Mouse (Mus musculus) limb, embryonic 10.5 days (tissue): ENCODE data around the gene Nr2f6. TPM values are rescaled to one million over a fixed set of nuclear protein-coding genes. Genes with fewer than 3 reads are reported as not detected.

Source experiments
- DNase-seq: peaks from one replicate; pipeline ENCODE4 v3.0.0-alpha.2; 2017; ENCODE audit warnings: low spot score
- H3K27ac ChIP-seq: fragments of 300-500 bp; sonication (generic); 2 replicates; pipeline ENCODE4 v1.5.1; 2016; ENCODE audit warnings: mild to moderate bottlenecking
- H3K27me3 ChIP-seq: fragments of 300-500 bp; sonication (generic); 2 replicates; pipeline ENCODE4 v1.6.1; 2016; ENCODE audit warnings: low read depth, mild to moderate bottlenecking; ENCODE audit not compliant: poor library complexity, severe bottlenecking
- H3K36me3 ChIP-seq: fragments of 300-500 bp; sonication (generic); 2 replicates; pipeline ENCODE4 v1.6.1; 2016; ENCODE audit warnings: mild to moderate bottlenecking, moderate library complexity
- H3K4me1 ChIP-seq: fragments of 300-500 bp; sonication (generic); 2 replicates; pipeline ENCODE4 v1.6.1; 2016
- H3K4me3 ChIP-seq: fragments of 300-500 bp; sonication (generic); 2 replicates; pipeline ENCODE4 v1.5.1; 2016; ENCODE audit warnings: mild to moderate bottlenecking, moderate library complexity
- H3K9me3 ChIP-seq: fragments of 300-500 bp; sonication (generic); replicated peaks from 2 replicates; pipeline ENCODE4 v1.6.1; 2016; ENCODE audit warnings: mild to moderate bottlenecking
- WGBS: fragments of 180-500 bp; shearing (Covaris S2); methylation state at CpG from one replicate; pipeline ENCODE4 v1.1.7; 2016; 5-methylcytosine and 5-hydroxymethylcytosine counted together
- polyA plus RNA-seq: library from polyadenylated mRNA; unstranded; fragments of >200 nt; fragmentation: Nextera tagmentation; extraction: Ambion mirVana; gene quantifications from 2 replicates; pipeline ENCODE4 v1.2.1, GENCODE M21; 2016

Nr2f6 gene
- polyA plus RNA-seq, 1 experiment from 2014 or later, result 77.4 TPM

GRCm38 (mm10) chr8:71324848-71325247, 56.9 kb downstream of the Nr2f6 start:
- Histone ChIP-seq H3K9me3 (no peaks in the 10 kb centered on the region), H3K36me3 (peaks cover 76% of the 10 kb centered on the region), H3K27me3 (no peaks in the 10 kb centered on the region), H3K4me1 (no peaks in the 10 kb centered on the region), H3K27ac (no peak overlapping the region), H3K4me3 (no peak overlapping the region)
- no peak for DNase-seq
- WGBS, result 100% methylated on average over 1 of the region's 1 CpGs

Other genes with a start within 250 kb of the Nr2f6 start
- gene Myo9b, start 109.2 kb downstream of the Nr2f6 start, polyA plus RNA-seq, result 29.3 and 35.4 TPM in 2 replicates
- 69.3 and 70.7 TPM in 2 replicates for gene Haus8, start 109.0 kb downstream of the Nr2f6 start, polyA plus RNA-seq
- 92.4 and 95.0 TPM in 2 replicates for gene Use1, start 15.1 kb downstream of the Nr2f6 start, polyA plus RNA-seq
- gene Ocel1, start 10.7 kb downstream of the Nr2f6 start, polyA plus RNA-seq, result 4.3 and 5.4 TPM in 2 replicates
- 6.6 and 6.9 TPM in 2 replicates for gene Ushbp1, start 13.8 kb upstream of the Nr2f6 start, polyA plus RNA-seq
- 123 and 131 TPM in 2 replicates for gene Babam1, start 14.9 kb upstream of the Nr2f6 start, polyA plus RNA-seq
- gene Ankle1, start 24.1 kb upstream of the Nr2f6 start, polyA plus RNA-seq, result 34.2 and 38.4 TPM in 2 replicates
- gene Abhd8, start 81.7 kb upstream of the Nr2f6 start, polyA plus RNA-seq, result 61.5 and 75.1 TPM in 2 replicates
- 231 and 263 TPM in 2 replicates for gene Mrpl34, start 83.0 kb upstream of the Nr2f6 start, polyA plus RNA-seq
- 130 and 138 TPM in 2 replicates for gene Dda1, start 87.2 kb upstream of the Nr2f6 start, polyA plus RNA-seq
- 2.7 and 3.5 TPM in 2 replicates for gene Ano8, start 104.0 kb upstream of the Nr2f6 start, polyA plus RNA-seq
- 26.8 and 28.2 TPM in 2 replicates for gene Gtpbp3, start 106.1 kb upstream of the Nr2f6 start, polyA plus RNA-seq
- gene Plvap, start 129.8 kb upstream of the Nr2f6 start, polyA plus RNA-seq, result 74.6 and 77.7 TPM in 2 replicates
- 0.65 and 0.78 TPM in 2 replicates for gene Ccdc194, start 143.8 kb upstream of the Nr2f6 start, polyA plus RNA-seq
- gene Bst2, start 155.5 kb upstream of the Nr2f6 start, polyA plus RNA-seq, result 5.6 TPM in 2 replicates
- gene Mvb12a, start 161.0 kb upstream of the Nr2f6 start, polyA plus RNA-seq, result 76.2 and 77.5 TPM in 2 replicates
- gene Tmem221, start 176.9 kb upstream of the Nr2f6 start, polyA plus RNA-seq, result 0.29 and 0.45 TPM in 2 replicates
- gene Nxnl1, start 184.6 kb upstream of the Nr2f6 start, polyA plus RNA-seq, result not detected in 2 replicates
- gene Slc27a1, start 186.9 kb upstream of the Nr2f6 start, polyA plus RNA-seq, result 21.3 and 28.8 TPM in 2 replicates
- gene Pgls, start 210.2 kb upstream of the Nr2f6 start, polyA plus RNA-seq, result 241 and 263 TPM in 2 replicates
- gene Fam129c, start 215.7 kb upstream of the Nr2f6 start, polyA plus RNA-seq, result 2.8 and 4.0 TPM in 2 replicates
- gene Colgalt1, start 229.0 kb upstream of the Nr2f6 start, polyA plus RNA-seq, result 49.0 and 53.6 TPM in 2 replicates